Mouse (Mus musculus): ENCODE results near the gene Ubash3a.

Ubash3a gene

DNA sequence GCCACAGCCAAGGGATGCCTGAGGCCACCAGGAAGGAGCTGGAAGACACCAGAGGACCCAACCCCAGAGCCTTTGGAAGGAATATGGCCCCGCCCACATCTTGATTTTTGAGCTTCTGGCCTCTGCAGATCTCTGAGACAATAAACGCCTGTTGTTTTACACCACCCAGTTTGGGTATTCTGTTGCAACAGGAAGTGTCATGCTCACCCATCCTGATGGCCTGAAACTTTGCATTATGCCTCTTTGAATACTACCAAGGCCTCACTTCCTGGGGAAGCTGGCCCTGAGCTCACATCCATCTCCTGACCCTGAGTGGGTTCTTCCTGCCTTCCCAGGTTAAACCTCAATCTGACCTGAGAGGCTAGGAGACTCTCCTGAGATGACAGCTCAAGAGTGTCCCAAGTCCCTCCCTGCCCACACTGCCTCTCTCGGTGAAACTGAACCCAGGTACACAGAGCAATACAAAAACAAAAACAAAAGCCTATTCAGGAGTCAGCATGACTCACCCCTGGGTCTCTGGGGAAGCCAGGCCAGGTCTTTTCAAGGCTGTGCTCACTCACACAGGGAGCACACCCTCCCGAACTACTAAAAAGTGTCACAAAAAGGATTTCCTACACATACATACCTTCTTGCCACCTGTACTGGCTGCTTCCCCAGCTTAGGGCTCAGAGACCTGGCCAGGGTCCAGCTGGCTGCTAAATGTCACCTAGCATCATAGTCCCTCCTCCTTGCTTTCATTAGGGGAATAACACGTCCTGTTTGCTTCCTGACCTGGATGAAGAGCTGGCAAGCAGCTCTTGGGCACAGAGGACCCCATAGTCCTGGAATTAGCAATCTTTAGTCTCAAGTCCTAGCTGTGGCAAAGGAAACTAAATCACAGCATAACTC, 8.6 kb downstream of the Ubash3a start:
- no peak for DNase-seq (ENCODE audit: low read depth, low spot score)

DNA sequence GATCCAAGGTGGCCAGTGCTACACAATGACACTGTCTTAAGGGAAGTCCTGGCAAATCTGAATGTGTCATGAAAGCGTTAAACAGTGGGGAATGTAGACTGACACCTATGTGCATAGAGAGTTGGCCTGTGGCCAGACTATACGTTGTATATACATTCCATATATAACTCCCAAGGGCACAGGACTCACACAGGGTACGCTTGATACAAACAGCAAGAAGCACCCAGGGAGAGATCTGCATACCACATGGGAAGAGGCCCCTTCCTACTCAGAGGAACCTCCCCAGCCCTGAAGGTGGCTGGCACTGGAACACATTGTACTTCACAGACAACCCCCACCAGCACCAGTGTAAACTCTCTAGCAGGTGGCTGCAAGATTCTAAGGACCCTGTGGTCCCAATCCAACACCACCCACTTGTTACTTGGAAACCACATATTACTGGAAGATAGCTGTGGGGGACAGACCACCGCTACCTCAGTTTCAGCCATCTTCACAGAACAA, 15.2 kb downstream of the Ubash3a start:
- no peak for DNase-seq (ENCODE audit: low read depth, low spot score)

DNA sequence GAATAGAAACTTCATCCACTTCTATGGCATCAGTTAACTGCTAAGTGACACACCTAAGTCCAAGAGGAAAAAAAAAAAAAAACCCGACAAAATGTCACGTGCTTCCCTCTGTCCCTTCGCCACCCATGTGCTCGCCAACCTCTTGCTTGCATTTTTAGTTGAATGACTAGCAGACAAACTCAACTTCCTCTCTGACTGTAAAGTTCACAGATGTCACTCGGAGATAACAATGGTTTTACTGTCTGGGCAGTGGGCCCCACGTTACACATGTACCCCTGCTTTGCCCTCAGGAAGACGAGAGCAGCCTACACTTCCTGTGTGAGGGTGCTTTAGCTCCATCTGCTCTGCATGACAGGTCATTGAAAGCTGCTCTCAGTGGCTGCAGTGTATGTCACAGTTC, 16.2 kb downstream of the Ubash3a start:
- DNase-seq (ENCODE audit: low read depth, low spot score) = no peak

DNA sequence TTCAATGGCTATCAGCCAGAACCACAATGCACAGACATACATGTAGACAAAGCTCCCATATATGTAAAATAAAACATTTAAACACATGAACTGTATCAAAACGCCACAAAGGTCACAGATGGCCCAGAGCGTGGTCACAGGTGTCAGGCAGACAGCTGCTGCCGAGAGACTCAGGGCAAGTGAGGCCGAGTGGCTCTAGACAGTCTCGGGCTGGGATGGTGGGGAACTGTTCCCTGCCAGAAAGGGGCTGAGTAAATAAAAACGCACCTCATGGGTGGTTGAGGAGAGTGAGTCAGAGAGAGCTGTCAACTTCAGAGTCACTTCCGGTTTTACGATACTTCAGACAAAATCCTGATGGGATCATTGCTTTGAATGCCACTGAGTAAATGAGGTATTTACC, 16.9 kb downstream of the Ubash3a start:
- DNase-seq (ENCODE audit: low read depth, low spot score) = no peak

- DNase-seq (ENCODE audit: low read depth, low spot score) = no peak
These were observed 18.7 kb downstream of the Ubash3a start for GRCm38 (mm10) chr17:31226368-31226767.

DNA sequence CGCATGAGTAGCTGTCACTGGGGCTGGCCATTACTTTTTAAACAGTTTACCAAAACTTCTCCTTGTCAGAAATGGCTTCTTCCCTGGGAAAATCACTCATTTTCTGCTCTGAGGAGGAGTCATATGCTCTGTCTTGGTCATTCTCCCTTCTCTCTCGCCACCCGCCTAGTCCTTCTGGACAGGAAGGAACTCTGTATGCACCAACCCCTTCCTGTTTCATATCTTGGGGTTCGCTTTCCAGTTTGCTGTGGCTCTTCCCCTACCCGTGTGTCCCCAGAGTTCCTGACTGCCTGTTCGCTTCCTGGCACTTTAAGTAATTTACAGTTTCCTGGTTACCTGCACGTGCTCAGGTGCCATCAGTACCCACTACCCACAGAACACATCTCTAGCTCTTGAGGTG, 19.3 kb downstream of the Ubash3a start:
- no peak for DNase-seq (ENCODE audit: low read depth, low spot score)

GRCm38 (mm10) chr17:31231780-31232179, 24.1 kb downstream of the Ubash3a start:
- no peak for DNase-seq (ENCODE audit: low read depth, low spot score)

DNA sequence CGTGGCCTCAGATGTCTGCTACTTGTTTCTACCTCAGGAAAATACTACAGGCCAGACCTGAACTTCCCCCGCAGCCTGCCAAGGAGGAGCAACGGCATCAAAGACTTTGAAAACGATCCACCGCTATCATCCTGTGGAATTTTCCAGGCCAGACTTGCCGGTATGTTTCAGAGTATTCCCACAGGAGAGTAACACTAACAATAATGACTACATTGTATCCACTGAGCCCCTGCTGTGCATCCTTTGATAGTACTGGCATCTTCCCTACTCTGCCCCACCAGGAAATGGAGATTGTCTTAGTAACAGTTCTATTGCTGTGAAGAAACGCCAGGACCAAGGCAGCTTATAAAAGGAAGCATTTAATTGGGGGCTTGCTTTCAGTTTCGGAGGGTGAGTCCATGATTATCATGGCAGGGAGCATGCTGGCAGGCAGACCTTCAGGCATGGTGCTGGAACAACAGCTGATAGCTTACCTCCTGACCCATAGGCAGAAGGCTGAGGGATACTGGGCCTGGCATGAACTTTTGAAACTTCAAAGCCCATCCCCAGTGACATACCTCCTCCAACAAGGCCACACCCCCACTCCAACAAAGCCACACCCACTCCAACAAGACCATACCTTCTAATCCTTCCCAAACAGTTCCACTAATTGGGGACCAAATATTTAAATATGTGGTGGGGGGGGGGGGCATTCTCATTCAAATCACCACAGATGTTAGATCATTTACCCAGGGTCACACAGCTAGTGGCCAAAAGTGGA, 24.8 kb downstream of the Ubash3a start:
- DNase-seq (ENCODE audit: low read depth, low spot score) = peak; percentile 85

DNA sequence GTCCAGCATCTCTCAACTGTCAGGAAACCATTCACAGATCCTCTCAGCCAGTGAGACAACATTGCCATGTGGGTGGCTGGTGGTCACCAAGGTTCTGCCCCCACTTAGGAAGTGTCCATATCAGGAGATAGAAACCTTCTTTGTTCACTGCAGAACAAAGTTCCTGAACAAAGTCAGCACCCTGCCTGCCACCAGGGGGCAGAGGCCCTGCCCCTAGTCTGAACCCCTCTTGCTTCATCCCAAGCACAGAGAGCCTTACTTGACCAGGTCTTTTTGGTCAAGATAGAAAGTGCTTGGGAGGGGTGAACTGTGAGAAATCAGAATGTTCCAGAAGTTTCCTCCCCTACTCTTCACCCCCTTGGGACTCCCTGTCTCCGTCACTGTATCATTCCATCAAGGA, 28.2 kb downstream of the Ubash3a start:
- DNase-seq (ENCODE audit: low read depth, low spot score) = no peak

- DNase-seq (ENCODE audit: low read depth, low spot score) = no peak
These were observed 30.8 kb downstream of the Ubash3a start for GRCm38 (mm10) chr17:31238234-31239020.

GRCm38 (mm10) chr17:31241156-31241555, 33.5 kb downstream of the Ubash3a start:
- DNase-seq (ENCODE audit: low read depth, low spot score) = no peak

- DNase-seq (ENCODE audit: low read depth, low spot score) = peak; percentile 51
These were observed 35.1 kb downstream of the Ubash3a start for GRCm38 (mm10) chr17:31242764-31243163.

DNA sequence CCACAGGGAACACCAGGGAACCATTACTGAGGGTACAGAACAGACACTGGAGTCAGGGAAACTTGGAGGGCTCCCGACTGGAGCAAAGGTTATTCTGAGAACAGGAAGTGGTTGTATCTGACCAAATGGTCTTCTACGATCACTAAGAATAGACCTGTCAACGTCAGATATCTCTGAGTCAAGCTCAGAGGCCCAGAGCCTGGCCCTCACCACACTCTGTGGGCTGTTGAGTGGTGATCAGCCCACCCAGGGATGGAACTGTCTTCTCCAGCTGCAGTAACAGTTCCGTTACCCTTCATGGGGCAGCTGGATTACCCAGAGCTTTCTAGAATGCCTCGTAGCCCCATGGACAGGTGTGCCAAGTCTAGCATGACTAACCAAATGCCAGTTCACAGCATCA, 37.6 kb downstream of the Ubash3a start:
- no peak for DNase-seq (ENCODE audit: low read depth, low spot score)

GRCm38 (mm10) chr17:31247144-31247543, 39.5 kb downstream of the Ubash3a start:
- peak; percentile 95 for DNase-seq (ENCODE audit: low read depth, low spot score)

GRCm38 (mm10) chr17:31253951-31254350, 46.3 kb downstream of the Ubash3a start:
- DNase-seq (ENCODE audit: low read depth, low spot score) = no peak

DNA sequence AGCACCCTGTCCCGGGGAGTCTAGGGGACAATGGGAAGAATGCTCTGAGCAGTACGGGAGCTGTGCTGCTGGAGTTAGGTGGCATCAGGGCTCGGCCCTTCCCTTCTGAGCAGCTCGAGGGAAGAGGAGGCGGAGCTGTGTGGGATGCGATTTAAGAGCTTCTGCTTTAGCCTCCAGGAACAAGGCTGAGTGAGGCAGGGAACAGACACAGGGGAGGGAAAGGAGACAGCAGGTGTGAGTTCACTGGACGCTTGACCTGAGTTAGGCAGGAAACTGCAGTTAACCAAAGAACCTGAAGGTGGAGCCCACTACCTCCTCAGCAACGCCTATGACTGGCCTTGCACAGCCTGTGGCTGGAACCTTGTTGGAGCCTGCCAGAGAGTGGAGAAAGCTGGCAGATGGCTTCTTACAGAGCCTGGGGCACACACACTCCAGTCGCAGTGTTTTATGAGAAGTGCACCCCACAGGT, 46.8 kb downstream of the Ubash3a start:
- DNase-seq (ENCODE audit: low read depth, low spot score) = peak; percentile 93

DNA sequence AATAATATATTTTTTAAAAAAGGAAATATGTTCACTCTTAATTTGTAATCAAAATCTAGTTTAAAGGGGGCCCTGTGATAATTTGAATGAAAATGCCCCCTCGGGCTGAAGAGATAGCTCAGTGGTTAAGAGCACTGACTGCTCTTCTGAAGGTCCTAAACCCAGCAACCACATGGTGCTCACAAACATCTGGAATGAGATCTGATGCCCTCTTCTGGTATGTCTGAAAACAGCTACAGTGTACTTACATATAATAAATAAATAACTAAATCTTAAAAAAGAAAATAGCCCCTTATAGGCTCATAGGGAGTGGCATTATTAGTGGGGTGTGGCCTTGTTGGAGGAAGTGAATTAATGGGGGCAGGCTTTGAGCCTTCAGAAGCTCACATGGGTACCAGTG, 49.5 kb downstream of the Ubash3a start:
- DNase-seq (ENCODE audit: low read depth, low spot score) = no peak

GRCm38 (mm10) chr17:31257898-31258297, 50.2 kb downstream of the Ubash3a start:
- DNase-seq (ENCODE audit: low read depth, low spot score) = no peak

- DNase-seq (ENCODE audit: low read depth, low spot score) = no peak
These were observed 50.7 kb downstream of the Ubash3a start for GRCm38 (mm10) chr17:31258310-31258865.

- DNase-seq (ENCODE audit: low read depth, low spot score) = no peak
These were observed 51.5 kb downstream of the Ubash3a start for GRCm38 (mm10) chr17:31259145-31259544.

DNA sequence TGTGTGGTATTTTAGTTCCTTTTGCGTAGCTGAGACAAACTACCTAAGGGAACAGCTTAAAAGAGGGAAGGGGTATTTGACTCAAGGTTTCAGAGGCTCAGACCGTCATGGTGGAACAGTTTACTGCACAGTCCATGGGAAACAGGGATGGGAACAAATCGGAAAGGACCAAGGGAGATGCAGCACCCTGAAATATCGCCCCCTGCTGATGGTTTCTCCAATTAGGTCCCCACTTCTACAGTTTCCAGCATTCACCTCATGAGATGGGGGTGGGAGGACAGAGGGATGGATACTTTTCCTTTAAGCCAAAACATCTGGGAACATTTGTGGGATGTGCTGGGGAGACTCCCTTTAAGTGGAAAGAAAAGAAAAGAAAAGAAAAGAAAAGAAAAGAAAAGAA, 52.2 kb downstream of the Ubash3a start:
- DNase-seq (ENCODE audit: low read depth, low spot score) = no peak

Data from ZHBTc4 (cell line).